Mouse (Mus musculus) intestine, embryonic 16.5 days (tissue): ENCODE data around the gene Tulp4. TPM values are rescaled to one million over a fixed set of nuclear protein-coding genes. Genes with fewer than 3 reads are reported as not detected.
"Not testable (repeated sequence)": the region's sequence is repeated elsewhere in the genome, so short reads cannot be mapped to it uniquely, and the experiment has no call there.

Experiments
- ATAC-seq: fragments of 200-750 bp; cut with Nextera tagmentation; 2 replicates; pipeline ENCODE4 v1.8.0; 2017; ENCODE audit warnings: moderate TSS enrichment, moderate library complexity
- H3K27ac ChIP-seq: fragments of 300-500 bp; sonication (generic); 2 replicates; pipeline ENCODE4 v1.5.1; 2014; ENCODE audit warnings: mild to moderate bottlenecking, low read length
- H3K27me3 ChIP-seq: fragments of 300-500 bp; sonication (generic); replicated peaks from 2 replicates; pipeline ENCODE4 v1.6.1; 2014; ENCODE audit warnings: low read length, control low read depth, mixed read lengths; ENCODE audit not compliant: control insufficient read depth, insufficient read depth
- H3K36me3 ChIP-seq: fragments of 300-500 bp; sonication (generic); 2 replicates; pipeline ENCODE4 v1.6.1; 2014; ENCODE audit warnings: low read length, control low read depth; ENCODE audit not compliant: control insufficient read depth, insufficient read depth
- H3K4me1 ChIP-seq: fragments of 300-500 bp; sonication (generic); 2 replicates; pipeline ENCODE4 v1.6.1; 2014; ENCODE audit warnings: low read length, control low read depth, mixed read lengths; ENCODE audit not compliant: control insufficient read depth, insufficient read depth
- H3K4me2 ChIP-seq: fragments of 300-500 bp; sonication (generic); 2 replicates; pipeline ENCODE4 v1.6.1; 2014; ENCODE audit warnings: low read depth, low read length, control low read depth
- H3K4me3 ChIP-seq: fragments of 300-500 bp; sonication (generic); 2 replicates; pipeline ENCODE4 v1.5.1; 2014; ENCODE audit warnings: mild to moderate bottlenecking, low read length
- H3K9ac ChIP-seq: fragments of 300-500 bp; sonication (generic); 2 replicates; pipeline ENCODE4 v1.6.1; 2014; ENCODE audit warnings: low read depth, low read length
- H3K9me3 ChIP-seq: fragments of 300-500 bp; sonication (generic); 2 replicates; pipeline ENCODE4 v1.6.1; 2016; ENCODE audit warnings: low read length, control low read depth; ENCODE audit not compliant: control insufficient read depth
- WGBS: fragments of 180-500 bp; shearing (Covaris S2); extraction: QIAGEN DNeasy Blood & Tissue Kit; methylation state at CpG from one replicate; pipeline ENCODE4 v1.1.7; 2014; 5-methylcytosine and 5-hydroxymethylcytosine counted together
- polyA plus RNA-seq: library from polyadenylated mRNA; unstranded; fragments of >200 nt; fragmentation: Nextera tagmentation; extraction: Ambion mirVana; gene quantifications from 2 replicates; pipeline ENCODE4 v1.2.1, GENCODE M21; 2015

Gene Tulp4
- polyA plus RNA-seq, 1 experiment from 2014 or later, result 79.1 TPM

GRCm38 (mm10) chr17:6215640-6216039 lies 109.4 kb downstream of the Tulp4 start:
- H3K4me1 ChIP-seq, result no peaks in the 10 kb centered on the region
- H3K4me3 ChIP-seq, result no peak overlapping the region
- 86% methylated on average over 4 of the region's 4 CpGs for WGBS
- no peak for ATAC-seq
- H3K27me3 ChIP-seq, result no peaks in the 10 kb centered on the region
- H3K36me3 ChIP-seq, result no peaks in the 10 kb centered on the region
- no peak overlapping the region for H3K4me2 ChIP-seq
- H3K9me3 ChIP-seq, result no peaks in the 10 kb centered on the region
- H3K27ac ChIP-seq, result no peak overlapping the region
- H3K9ac ChIP-seq, result no peak overlapping the region

GRCm38 (mm10) chr17:6216514-6216913 lies 110.3 kb downstream of the Tulp4 start:
- Histone ChIP-seq H3K36me3 (no peaks in the 10 kb centered on the region), H3K9ac (no peak overlapping the region), H3K4me2 (no peak overlapping the region), H3K9me3 (no peaks in the 10 kb centered on the region), H3K4me1 (no peaks in the 10 kb centered on the region), H3K27me3 (no peaks in the 10 kb centered on the region), H3K4me3 (no peak overlapping the region), H3K27ac (no peak overlapping the region)
- ATAC-seq, result no peak
- WGBS, result 89% methylated on average over 10 of the region's 10 CpGs

GRCm38 (mm10) chr17:6232633-6233032 lies 126.4 kb downstream of the Tulp4 start:
- H3K4me3 ChIP-seq, ATAC-seq: not testable (repeated sequence)

GRCm38 (mm10) chr17:6251298-6251697 lies 145.1 kb downstream of the Tulp4 start:
- H3K36me3 ChIP-seq, H3K4me2 ChIP-seq, H3K4me3 ChIP-seq, H3K27me3 ChIP-seq, H3K4me1 ChIP-seq, ATAC-seq, H3K9me3 ChIP-seq, H3K9ac ChIP-seq, H3K27ac ChIP-seq: not testable (repeated sequence)
- WGBS, result 100% methylated on average over 1 of the region's 1 CpGs

More at GRCm38 (mm10) chr17:6232633-6233032, 126.4 kb downstream of the Tulp4 start:
- not testable (repeated sequence) for H3K27ac ChIP-seq, H3K36me3 ChIP-seq, H3K4me2 ChIP-seq, H3K27me3 ChIP-seq, H3K9me3 ChIP-seq, H3K9ac ChIP-seq, H3K4me1 ChIP-seq
- WGBS, result no CpG with 5 or more reads among the region's 7 CpGs

GRCm38 (mm10) chr17:6256400-6257069 lies 150.3 kb downstream of the Tulp4 start, which contains the start of gene Tmem181a:
Tmem181a (plus strand) TSS chr17:6256860.
- not testable (repeated sequence) for H3K27me3 ChIP-seq, H3K4me1 ChIP-seq, H3K4me3 ChIP-seq, H3K27ac ChIP-seq, H3K4me2 ChIP-seq, H3K9ac ChIP-seq, H3K9me3 ChIP-seq, H3K36me3 ChIP-seq
- peak; percentile 74 for ATAC-seq
- WGBS, result 0% methylated on average over 18 of the region's 51 CpGs

GRCm38 (mm10) chr17:6257070-6257456 lies 150.8 kb downstream of the Tulp4 start:
- H3K27me3 ChIP-seq, H3K4me2 ChIP-seq: not testable (repeated sequence)

GRCm38 (mm10) chr17:6269876-6270831 lies 163.9 kb downstream of the Tulp4 start:
- H3K4me1 ChIP-seq, H3K9me3 ChIP-seq, H3K36me3 ChIP-seq, H3K27me3 ChIP-seq, H3K27ac ChIP-seq: not testable (repeated sequence)
- peak; percentile 83 for ATAC-seq
- Histone ChIP-seq H3K4me3 (peak overlapping the region; percentile 54), H3K4me2 (peak overlapping the region; percentile 60), H3K9ac (peak overlapping the region; percentile 71)
- under 1% methylated on average over 47 of the region's 84 CpGs for WGBS

More at GRCm38 (mm10) chr17:6257070-6257456, 150.8 kb downstream of the Tulp4 start:
- H3K9ac ChIP-seq, H3K4me3 ChIP-seq, H3K4me1 ChIP-seq, H3K36me3 ChIP-seq, H3K27ac ChIP-seq, ATAC-seq, H3K9me3 ChIP-seq: not testable (repeated sequence)
- WGBS, result 6% methylated on average over 11 of the region's 20 CpGs

GRCm38 (mm10) chr17:6270840-6271239 lies 164.6 kb downstream of the Tulp4 start:
- not testable (repeated sequence) for H3K36me3 ChIP-seq, H3K27me3 ChIP-seq, H3K4me1 ChIP-seq, H3K27ac ChIP-seq, H3K9me3 ChIP-seq
- H3K9ac ChIP-seq, result peak overlapping the region; percentile 71
- peak; percentile 55 for ATAC-seq
- WGBS, result under 1% methylated on average over 23 of the region's 25 CpGs
- peak overlapping the region; percentile 60 for H3K4me2 ChIP-seq
- peak overlapping the region; percentile 54 for H3K4me3 ChIP-seq

- not testable (repeated sequence) for H3K9ac ChIP-seq, H3K27me3 ChIP-seq, H3K4me1 ChIP-seq, H3K4me2 ChIP-seq, ATAC-seq, H3K27ac ChIP-seq, H3K36me3 ChIP-seq, H3K4me3 ChIP-seq, H3K9me3 ChIP-seq
- 93% methylated on average over 6 of the region's 6 CpGs for WGBS
Measured at GRCm38 (mm10) chr17:6271970-6272369, 165.7 kb downstream of the Tulp4 start.
